Comparison of ENCODE assay signal across 7 mouse cellular contexts in the genomic region with DNA sequence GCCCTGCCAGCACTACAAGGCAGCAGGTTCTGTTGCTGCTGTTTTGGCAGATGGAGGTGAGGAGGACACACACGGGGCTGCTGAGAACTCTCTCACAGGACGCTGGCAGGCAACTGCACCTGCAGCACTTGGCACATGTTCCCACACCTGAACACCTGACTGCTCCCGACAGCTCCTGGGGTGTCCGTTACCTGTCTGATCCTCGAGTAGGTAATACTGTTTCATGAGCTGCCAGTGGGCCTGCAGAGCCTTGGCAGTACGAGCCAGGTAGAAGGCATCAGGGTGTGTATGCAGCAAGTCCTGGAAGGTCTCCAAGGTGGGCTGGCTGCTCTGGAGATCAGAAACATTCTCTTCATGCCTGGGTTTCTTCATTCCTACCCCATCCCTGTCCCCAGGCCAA. TPM values are rescaled to one million over a fixed set of nuclear protein-coding genes. Genes with fewer than 3 reads are reported as not detected.
"Had no signal": no experiment of that assay in that cellular context is flagged by ENCODE, and none has a peak within 500 bp of the region (broad histone marks: within the 10 kb centered on the region; RNA-seq: fewer than 3 reads in every experiment).

No protein-coding gene starts in this region.

RNA-seq across cellular contexts. Expression of gene Kcnh3, which starts 22.1 kb away (rescaled TPM):
- total RNA-seq: megakaryocyte, adult 5-6 weeks; monocyte, adult 5-6 weeks had no signal
- polyA plus RNA-seq: macrophage had no signal

RNA-seq across cellular contexts. Expression of gene Fam186b, which starts 49.0 kb away (rescaled TPM):
- total RNA-seq: megakaryocyte, adult 5-6 weeks; monocyte, adult 5-6 weeks; neutrophil, adult 5-6 weeks had no signal
- polyA plus RNA-seq: limb, embryonic 12.5 days; liver, postnatal 0 days; lung, postnatal 0 days; macrophage had no signal
